Mouse (Mus musculus): Measurements from ENCODE around the gene Wdr95. TPM values are rescaled to one million over a fixed set of nuclear protein-coding genes. Genes with fewer than 3 reads are reported as not detected.

Gene Wdr95
- polyA plus RNA-seq (2012), result 0.05 TPM in 1 of 2 replicates, not detected in the other

GRCm38 (mm10) chr5:149527999-149528729 is at the start of gene Wdr95:
Wdr95 (plus strand) TSS chr5:149528679.

GRCm38 (mm10) chr5:149636075-149636920 is 107.8 kb downstream of the Wdr95 start, which contains the start of gene Hsph1:
Hsph1 (minus strand) TSS chr5:149636376.

Other genes starting within 250 kb of the Wdr95 start
- not detected in 2 replicates for gene Medag, start 116.9 kb upstream of the Wdr95 start, polyA plus RNA-seq (2012)
- gene Tex26, start 89.0 kb upstream of the Wdr95 start, polyA plus RNA-seq (2012), result not detected in 2 replicates
- gene Hsph1, start 107.7 kb downstream of the Wdr95 start, polyA plus RNA-seq (2012), result 131 and 137 TPM in 2 replicates
- gene B3glct, start 149.6 kb downstream of the Wdr95 start, polyA plus RNA-seq (2012), result 2.9 and 4.8 TPM in 2 replicates